Mouse (Mus musculus): ENCODE results near the gene Ndufa6. TPM values are rescaled to one million over a fixed set of nuclear protein-coding genes. Genes with fewer than 3 reads are reported as not detected.

Gene Ndufa6
- polyA plus RNA-seq, 1 experiment from 2014 or later, result 403 TPM

DNA sequence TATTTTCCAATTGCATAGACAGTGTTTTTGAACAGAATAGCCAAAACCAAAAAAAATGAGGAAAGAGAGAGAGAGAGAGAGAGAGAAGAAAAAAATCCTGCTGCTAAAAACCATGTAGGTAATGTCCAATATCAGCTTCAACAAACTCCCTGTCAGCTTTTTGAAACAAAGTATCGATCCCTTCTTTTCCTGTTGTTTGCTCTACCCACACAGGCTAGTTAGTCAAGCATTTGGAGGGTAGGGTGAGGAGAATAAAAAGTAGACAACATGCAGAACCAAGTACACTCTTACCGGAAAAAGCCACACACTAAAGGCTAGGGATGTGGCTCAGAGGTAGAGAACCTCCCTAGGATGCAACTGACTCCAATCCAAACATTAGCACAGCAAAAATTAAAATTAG is 31.6 kb upstream of the Ndufa6 start:
- ATAC-seq (ENCODE audit: insufficient number of reproducible peaks, insufficient read depth, low FRiP score, low read depth), result no peak
- 81% methylated on average over 2 of the region's 2 CpGs for WGBS
- H3K4me1 ChIP-seq (ENCODE audit: control insufficient read depth, insufficient read depth, low read length), result 0 out of 2 replicates have a peak, but pooled peaks cover 2% of the 10 kb centered on the region

DNA sequence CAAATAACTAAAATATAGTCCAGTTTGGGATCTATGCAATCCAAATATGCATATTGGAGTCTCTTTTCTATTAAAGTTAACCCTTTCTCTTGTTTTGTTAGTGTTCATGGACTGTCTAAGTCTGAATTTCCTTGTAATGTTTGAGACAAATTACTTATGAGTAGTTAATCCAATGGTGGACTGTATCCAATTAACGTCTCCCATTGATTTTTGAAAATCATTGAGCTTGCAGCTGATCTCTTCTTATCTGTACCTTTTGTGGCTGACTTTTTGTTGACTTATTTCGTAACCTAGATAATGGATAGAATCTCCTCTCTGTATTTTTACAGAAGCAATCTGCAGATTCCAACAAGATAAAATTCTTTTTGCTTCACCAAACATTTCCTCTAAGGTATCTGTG is 28.3 kb upstream of the Ndufa6 start:
- Histone ChIP-seq H3K9ac (replicated peaks; ENCODE audit: low read depth, low read length) (no peak overlapping the region), H3K4me1 (ENCODE audit: control insufficient read depth, insufficient read depth, low read length) (peaks cover 16% of the 10 kb centered on the region), H3K27ac (ENCODE audit: low read length) (no peak overlapping the region), H3K4me3 (ENCODE audit: low read depth, low read length) (no peak overlapping the region), H3K27me3 (ENCODE audit: control insufficient read depth, insufficient read depth, low read length) (no peaks in the 10 kb centered on the region), H3K4me2 (replicated peaks; ENCODE audit: low read depth, low read length) (no peak overlapping the region), H3K9me3 (ENCODE audit: control insufficient read depth, low read depth, low read length) (no peaks in the 10 kb centered on the region), H3K36me3 (ENCODE audit: control insufficient read depth, insufficient read depth, low read length) (no peaks in the 10 kb centered on the region)
- WGBS, result 86% methylated on average over 2 of the region's 2 CpGs
- no peak for ATAC-seq (ENCODE audit: insufficient number of reproducible peaks, insufficient read depth, low FRiP score, low read depth)

More for the DNA sequence above, 31.6 kb upstream of the Ndufa6 start:
- Histone ChIP-seq H3K9me3 (ENCODE audit: control insufficient read depth, low read depth, low read length) (no peaks in the 10 kb centered on the region), H3K27me3 (ENCODE audit: control insufficient read depth, insufficient read depth, low read length) (no peaks in the 10 kb centered on the region), H3K27ac (ENCODE audit: low read length) (no peak overlapping the region), H3K36me3 (ENCODE audit: control insufficient read depth, insufficient read depth, low read length) (no peaks in the 10 kb centered on the region), H3K4me3 (ENCODE audit: low read depth, low read length) (no peak overlapping the region), H3K9ac (replicated peaks; ENCODE audit: low read depth, low read length) (no peak overlapping the region), H3K4me2 (replicated peaks; ENCODE audit: low read depth, low read length) (no peak overlapping the region)

DNA sequence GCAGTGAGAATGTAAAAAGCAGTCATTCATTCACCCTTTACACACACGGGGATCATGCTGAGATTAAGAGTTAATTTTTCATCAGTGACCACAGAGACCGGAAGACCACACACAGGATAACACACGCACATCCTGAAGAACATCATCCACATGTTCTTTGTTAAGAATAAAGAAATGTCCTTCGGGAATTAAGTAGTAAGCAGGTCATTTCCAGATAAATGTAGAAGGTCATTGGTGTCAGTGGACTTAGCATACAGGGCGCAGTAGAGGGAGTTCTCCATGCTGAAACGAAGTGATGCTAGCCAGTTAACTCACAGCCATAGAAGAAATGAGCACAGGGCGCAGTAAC is 26.6 kb upstream of the Ndufa6 start:
- Histone ChIP-seq H3K27me3 (ENCODE audit: control insufficient read depth, insufficient read depth, low read length) (no peaks in the 10 kb centered on the region), H3K27ac (ENCODE audit: low read length) (peak overlapping the region; percentile 27; the same call in 1 of the 2 replicates), H3K9ac (replicated peaks; ENCODE audit: low read depth, low read length) (no peak overlapping the region), H3K9me3 (ENCODE audit: control insufficient read depth, low read depth, low read length) (no peaks in the 10 kb centered on the region), H3K4me1 (ENCODE audit: control insufficient read depth, insufficient read depth, low read length) (peaks cover 27% of the 10 kb centered on the region), H3K4me2 (replicated peaks; ENCODE audit: low read depth, low read length) (peak overlapping the region; percentile 66), H3K36me3 (ENCODE audit: control insufficient read depth, insufficient read depth, low read length) (no peaks in the 10 kb centered on the region), H3K4me3 (ENCODE audit: low read depth, low read length) (peak overlapping the region; percentile 22; the same call in 1 of the 2 replicates)
- 24% methylated on average over 7 of the region's 7 CpGs for WGBS
- ATAC-seq (ENCODE audit: insufficient number of reproducible peaks, insufficient read depth, low FRiP score, low read depth), result no peak

DNA sequence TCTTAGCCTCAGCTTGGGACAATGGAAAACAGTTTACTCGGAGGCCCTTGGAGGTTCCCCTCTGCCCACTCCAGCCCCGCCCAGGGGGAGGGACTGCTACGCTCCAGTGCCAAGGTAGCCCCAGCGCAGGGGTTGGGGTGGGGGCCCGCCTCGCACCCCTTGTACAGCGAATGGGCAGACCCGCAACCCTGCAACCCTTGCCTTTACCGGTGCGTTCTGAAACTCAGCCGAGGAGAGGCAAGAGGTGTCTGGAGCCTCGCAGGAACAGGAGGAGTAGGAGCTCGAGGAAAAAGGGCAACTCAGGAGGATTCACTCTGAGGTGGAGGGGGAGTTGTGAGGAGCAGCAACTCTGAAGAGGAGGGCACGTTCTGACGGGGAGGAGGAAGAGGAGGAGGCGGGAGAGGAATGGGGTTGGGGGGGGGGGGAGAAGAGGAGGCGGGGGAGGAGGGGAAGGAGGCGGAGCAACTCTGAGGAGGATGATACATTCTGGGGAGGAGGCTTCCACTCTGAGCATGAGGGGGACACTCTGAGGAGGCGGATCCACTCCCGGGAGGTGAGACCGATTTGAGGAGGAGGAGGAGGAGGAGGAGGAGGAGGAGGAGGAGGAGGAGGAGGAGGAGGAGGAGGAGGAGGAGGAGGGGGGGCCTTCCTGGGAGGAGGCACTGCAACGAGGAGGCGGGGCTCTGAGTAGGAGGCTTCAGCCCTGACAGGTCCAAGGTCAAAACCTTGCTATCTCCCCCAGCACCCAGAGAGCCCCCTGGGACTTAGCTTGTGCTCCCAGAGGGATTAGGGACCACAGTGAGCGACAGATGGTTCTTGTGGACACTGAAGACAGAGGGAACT is 26.0 kb upstream of the Ndufa6 start, which contains the start of gene Cyp2d22:
Gene Cyp2d22, minus strand, starts transcription at position 390 of the 843 bp plus-strand sequence.
- H3K36me3 ChIP-seq (ENCODE audit: control insufficient read depth, insufficient read depth, low read length), result no peaks in the 10 kb centered on the region
- WGBS, result 3% methylated on average over 18 of the region's 24 CpGs
- peaks cover 27% of the 10 kb centered on the region for H3K4me1 ChIP-seq (ENCODE audit: control insufficient read depth, insufficient read depth, low read length)
- no peaks in the 10 kb centered on the region for H3K27me3 ChIP-seq (ENCODE audit: control insufficient read depth, insufficient read depth, low read length)
- H3K27ac ChIP-seq (ENCODE audit: low read length), result peak within 1 kb of the TSS; percentile 81; the same call in 1 of the 2 replicates
- no peaks in the 10 kb centered on the region for H3K9me3 ChIP-seq (ENCODE audit: control insufficient read depth, low read depth, low read length)
- peak within 1 kb of the TSS; percentile 66 for H3K4me2 ChIP-seq (replicated peaks; ENCODE audit: low read depth, low read length)
- H3K4me3 ChIP-seq (ENCODE audit: low read depth, low read length), result peak within 1 kb of the TSS; percentile 38
- peak within 1 kb of the TSS; percentile 52; the same call in 1 of the 2 replicates for H3K9ac ChIP-seq (replicated peaks; ENCODE audit: low read depth, low read length)
- ATAC-seq (ENCODE audit: insufficient number of reproducible peaks, insufficient read depth, low FRiP score, low read depth), result peak; percentile 54

DNA sequence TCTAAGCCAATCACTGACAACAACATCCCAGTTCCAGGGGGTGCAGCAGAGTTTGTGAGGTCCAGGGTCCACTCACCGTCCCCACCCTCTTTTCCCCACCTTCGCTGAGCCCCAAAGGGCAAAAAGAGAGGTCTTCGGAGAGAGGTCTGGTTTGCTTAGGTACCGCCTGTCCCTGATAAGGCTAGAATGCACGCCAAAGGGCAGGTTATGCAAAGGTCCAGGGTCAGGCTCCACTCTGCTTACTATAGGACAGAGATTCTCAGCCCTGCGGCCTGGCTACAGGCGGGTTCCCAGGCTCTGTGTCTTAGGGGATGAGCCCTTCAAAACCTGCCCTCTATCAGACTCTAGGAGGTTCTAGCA is 25.4 kb upstream of the Ndufa6 start:
- ATAC-seq (ENCODE audit: insufficient number of reproducible peaks, insufficient read depth, low FRiP score, low read depth), result no peak
- Histone ChIP-seq H3K27me3 (ENCODE audit: control insufficient read depth, insufficient read depth, low read length) (no peaks in the 10 kb centered on the region), H3K27ac (ENCODE audit: low read length) (peak overlapping the region; percentile 81; the same call in 1 of the 2 replicates), H3K4me3 (ENCODE audit: low read depth, low read length) (peak overlapping the region; percentile 38), H3K4me1 (ENCODE audit: control insufficient read depth, insufficient read depth, low read length) (peaks cover 27% of the 10 kb centered on the region), H3K9ac (replicated peaks; ENCODE audit: low read depth, low read length) (peak overlapping the region; percentile 52; the same call in 1 of the 2 replicates), H3K9me3 (ENCODE audit: control insufficient read depth, low read depth, low read length) (no peaks in the 10 kb centered on the region), H3K4me2 (replicated peaks; ENCODE audit: low read depth, low read length) (peak overlapping the region; percentile 66), H3K36me3 (ENCODE audit: control insufficient read depth, insufficient read depth, low read length) (no peaks in the 10 kb centered on the region)
- 21% methylated on average over 7 of the region's 7 CpGs for WGBS

DNA sequence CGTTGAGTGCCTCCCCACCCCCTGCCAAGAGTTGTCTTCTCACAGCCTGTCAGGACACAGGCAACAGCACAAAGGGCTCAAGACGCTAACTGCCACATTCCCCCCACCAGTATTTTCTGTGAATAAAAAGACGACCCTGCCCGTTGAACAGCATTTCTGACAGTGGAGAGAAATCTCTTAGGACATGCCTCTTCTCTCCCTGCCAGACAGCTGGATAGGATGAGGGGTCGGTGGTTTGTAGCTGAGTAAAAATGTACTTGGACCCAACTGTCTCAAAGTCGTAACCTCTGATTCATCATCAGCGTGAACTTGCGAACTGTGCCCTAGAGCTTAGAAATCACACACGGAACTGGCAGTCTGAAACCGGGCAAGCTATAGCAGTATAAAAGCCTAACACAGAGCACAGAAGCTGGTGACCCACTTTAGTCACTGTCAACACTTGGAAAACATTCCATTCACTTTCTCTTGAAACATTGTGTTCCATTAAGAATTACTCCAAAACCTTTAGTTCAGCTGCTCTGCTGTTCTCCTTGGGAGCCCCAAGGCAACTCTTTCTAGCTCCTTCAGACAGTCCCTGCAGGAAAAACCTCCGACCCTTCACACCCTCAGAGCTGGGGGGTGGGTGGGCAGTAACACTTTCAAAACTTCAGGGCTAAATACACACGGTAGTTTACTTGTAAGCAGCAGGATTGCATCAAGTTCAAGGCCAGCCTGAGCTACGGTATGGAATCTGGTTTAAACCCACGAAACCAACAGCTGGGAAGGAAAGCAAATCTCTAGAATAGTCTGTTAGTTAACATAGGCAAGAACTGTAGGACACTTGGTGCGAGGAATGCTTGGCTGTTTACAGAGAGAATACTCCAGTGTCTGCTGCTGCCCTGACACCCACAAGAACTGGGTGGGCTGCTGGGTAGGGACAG is 24.4 kb upstream of the Ndufa6 start:
- Histone ChIP-seq H3K9ac (replicated peaks; ENCODE audit: low read depth, low read length) (no peak overlapping the region), H3K9me3 (ENCODE audit: control insufficient read depth, low read depth, low read length) (no peaks in the 10 kb centered on the region), H3K4me2 (replicated peaks; ENCODE audit: low read depth, low read length) (peak overlapping the region; percentile 66; the same call in 1 of the 2 replicates), H3K4me3 (ENCODE audit: low read depth, low read length) (no peak overlapping the region), H3K27ac (ENCODE audit: low read length) (0 out of 2 replicates have a peak overlapping the region, but pooled peaks have one; percentile 81), H3K4me1 (ENCODE audit: control insufficient read depth, insufficient read depth, low read length) (peaks cover 27% of the 10 kb centered on the region), H3K36me3 (ENCODE audit: control insufficient read depth, insufficient read depth, low read length) (no peaks in the 10 kb centered on the region), H3K27me3 (ENCODE audit: control insufficient read depth, insufficient read depth, low read length) (no peaks in the 10 kb centered on the region)
- 29% methylated on average over 15 of the region's 15 CpGs for WGBS
- no peak for ATAC-seq (ENCODE audit: insufficient number of reproducible peaks, insufficient read depth, low FRiP score, low read depth)

DNA sequence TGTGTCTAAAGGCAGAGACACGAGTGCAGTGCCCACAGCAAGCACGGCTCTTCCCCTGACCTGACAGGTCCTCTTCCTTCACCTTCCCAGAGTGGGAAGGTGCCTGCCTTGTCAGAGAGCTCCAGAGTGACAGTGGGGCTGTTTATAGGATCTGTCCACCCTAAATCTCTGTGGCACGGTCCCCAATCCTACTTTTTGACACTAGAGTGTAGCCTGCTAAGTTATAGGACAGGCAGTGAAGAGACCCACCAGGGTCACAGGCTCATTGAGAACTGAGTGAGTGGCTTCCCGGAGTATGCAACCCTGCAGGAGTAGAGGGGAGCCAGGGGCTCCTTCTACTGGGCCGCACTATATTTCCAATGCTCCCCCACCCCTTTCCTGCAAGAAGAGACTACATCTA is 23.6 kb upstream of the Ndufa6 start:
- H3K9me3 ChIP-seq (ENCODE audit: control insufficient read depth, low read depth, low read length), result no peaks in the 10 kb centered on the region
- no peaks in the 10 kb centered on the region for H3K27me3 ChIP-seq (ENCODE audit: control insufficient read depth, insufficient read depth, low read length)
- ATAC-seq (ENCODE audit: insufficient number of reproducible peaks, insufficient read depth, low FRiP score, low read depth), result no peak
- H3K36me3 ChIP-seq (ENCODE audit: control insufficient read depth, insufficient read depth, low read length), result no peaks in the 10 kb centered on the region
- no peak overlapping the region for H3K27ac ChIP-seq (ENCODE audit: low read length)
- no peak overlapping the region for H3K4me3 ChIP-seq (ENCODE audit: low read depth, low read length)
- H3K4me1 ChIP-seq (ENCODE audit: control insufficient read depth, insufficient read depth, low read length), result peaks cover 27% of the 10 kb centered on the region
- no peak overlapping the region for H3K4me2 ChIP-seq (replicated peaks; ENCODE audit: low read depth, low read length)
- WGBS, result 70% methylated on average over 5 of the region's 5 CpGs
- no peak overlapping the region for H3K9ac ChIP-seq (replicated peaks; ENCODE audit: low read depth, low read length)

DNA sequence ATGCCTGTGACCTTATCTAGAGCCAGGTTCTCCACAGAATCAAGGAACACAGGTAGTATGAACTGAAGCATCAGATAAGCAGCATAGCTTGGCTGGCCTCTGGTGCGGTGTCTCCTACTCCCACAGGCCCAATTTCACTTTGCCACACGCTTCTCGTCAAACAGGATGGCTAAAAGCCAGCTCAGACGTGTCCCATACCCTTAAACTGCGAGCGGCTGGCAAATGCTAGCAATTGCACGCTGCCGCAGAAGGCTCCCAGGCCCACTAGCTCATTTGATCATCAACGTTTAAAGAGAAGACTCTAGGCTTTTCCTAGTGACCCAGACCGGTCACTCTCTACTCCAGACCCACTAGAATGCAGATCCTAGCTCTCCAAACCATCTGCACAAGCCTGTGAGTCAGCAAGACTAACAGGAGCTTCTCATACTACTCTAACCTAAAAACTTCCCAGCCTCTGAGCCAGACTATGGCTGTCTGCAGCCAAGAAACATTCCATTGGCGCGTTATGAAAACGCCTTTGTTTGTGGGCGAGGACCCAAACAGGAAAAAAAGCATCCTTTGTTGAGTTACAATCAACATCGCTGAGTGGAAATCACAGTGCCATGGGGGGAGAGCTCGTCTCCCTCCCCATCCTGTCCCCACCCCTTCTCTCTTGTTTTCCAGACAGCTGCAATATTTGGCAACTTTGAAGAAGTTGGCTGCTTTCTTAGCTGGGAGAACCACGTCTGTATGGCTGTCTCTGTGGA is 22.4 kb upstream of the Ndufa6 start:
- Histone ChIP-seq H3K4me2 (replicated peaks; ENCODE audit: low read depth, low read length) (no peak overlapping the region), H3K27me3 (ENCODE audit: control insufficient read depth, insufficient read depth, low read length) (no peaks in the 10 kb centered on the region), H3K4me1 (ENCODE audit: control insufficient read depth, insufficient read depth, low read length) (peaks cover 27% of the 10 kb centered on the region), H3K9me3 (ENCODE audit: control insufficient read depth, low read depth, low read length) (no peaks in the 10 kb centered on the region), H3K9ac (replicated peaks; ENCODE audit: low read depth, low read length) (no peak overlapping the region), H3K36me3 (ENCODE audit: control insufficient read depth, insufficient read depth, low read length) (no peaks in the 10 kb centered on the region), H3K4me3 (ENCODE audit: low read depth, low read length) (no peak overlapping the region), H3K27ac (ENCODE audit: low read length) (peak overlapping the region; percentile 3; the same call in 1 of the 2 replicates)
- ATAC-seq (ENCODE audit: insufficient number of reproducible peaks, insufficient read depth, low FRiP score, low read depth), result no peak
- 61% methylated on average over 17 of the region's 17 CpGs for WGBS
